Comparison of ENCODE assay signal across 17 mouse cellular contexts in genomic region chr6:55398869-55399628, GRCm38 (mm10). TPM values are rescaled to one million over a fixed set of nuclear protein-coding genes. Genes with fewer than 3 reads are reported as not detected.
DNase-seq lines count a peak whose midpoint lies in the region; ATAC-seq and TF ChIP-seq lines count a peak whose summit lies in the region.
"Had no signal": no experiment of that assay in that cellular context is flagged by ENCODE, and none has a peak within 500 bp of the region (broad histone marks: within the 10 kb centered on the region; RNA-seq: fewer than 3 reads in every experiment).

No protein-coding gene starts in this region.

- H3K36me3 ChIP-seq in forebrain, embryonic 15.5 days, result no peaks in the 10 kb centered on the region
- H3K36me3 ChIP-seq: midbrain, embryonic 15.5 days had no signal

- intact Hi-C loops in left cerebral cortex, adult 2 months (cut with DNase I), result loop anchor here (10.0 kb wide), 2 partner anchors 406 to 646 kb away; no protein-coding TSS in a partner anchor
- intact Hi-C loops in left cerebral cortex, postnatal 4 days (cut with DNase I), result no loop called here

- no peak for DNase-seq in frontal cortex, adult 2 months (ENCODE audit: extremely low spot score in 1 of 2, low spot score in 1 of 2)
- no peak for DNase-seq in left cerebral cortex, adult 2 months (ENCODE audit: extremely low spot score in 1 of 2, low spot score in 2 of 2)
- no peak for DNase-seq in left cerebral cortex, postnatal 4 days
- DNase-seq in brain, embryonic 14.5 days (ENCODE audit: low read depth), result peak; percentile 88
- DNase-seq in thymus, adult 18-20 months, result no peak
- DNase-seq in yolk sac, embryonic 10.5 days (ENCODE audit: low spot score), result no peak
- DNase-seq: embryo, embryonic 11 days; lung, adult 2 months had no signal

- no peaks in the 10 kb centered on the region for H3K9me3 ChIP-seq in forebrain, embryonic 15.5 days
- H3K9me3 ChIP-seq: midbrain, embryonic 15.5 days had no signal

- no peak for TF ChIP-seq CTCF in left cerebral cortex, adult 2 months (IDR thresholded peaks at IDR 0.05)
- no peak for TF ChIP-seq CTCF in brain, embryonic 14.5 days (IDR thresholded peaks at IDR 0.05; ENCODE audit: borderline replicate concordance, extremely low read depth, insufficient read depth, insufficient read length)

- no peak for TF ChIP-seq POLR2A in brain, embryonic 14.5 days (IDR thresholded peaks at IDR 0.05; ENCODE audit: borderline replicate concordance, extremely low read depth, insufficient read depth, insufficient read length, poor library complexity, severe bottlenecking)

- H3K4me2 ChIP-seq in forebrain, embryonic 15.5 days (replicated peaks), result no peak overlapping the region
- H3K4me2 ChIP-seq: midbrain, embryonic 15.5 days had no signal

- 53% methylated on average over 9 of the region's 9 CpGs for WGBS in forebrain, embryonic 15.5 days

- peak overlapping the region; percentile 74 for H3K27ac ChIP-seq in left cerebral cortex, adult 2 months
- peak overlapping the region; percentile 65 for H3K27ac ChIP-seq in forebrain, embryonic 15.5 days (replicated peaks)
- H3K27ac ChIP-seq: midbrain, embryonic 15.5 days had no signal

- peaks cover 69% of the 10 kb centered on the region for H3K4me1 ChIP-seq in forebrain, embryonic 15.5 days

- no peaks in the 10 kb centered on the region for H3K27me3 ChIP-seq in forebrain, embryonic 15.5 days
- H3K27me3 ChIP-seq: midbrain, embryonic 15.5 days had no signal

- ATAC-seq in frontal cortex, adult (ENCODE audit: low TSS enrichment), result peak; percentile 11; the same call in 1 of the 2 replicates
- ATAC-seq in forebrain, embryonic 15.5 days (replicated peaks), result peak; percentile 42
- ATAC-seq: intestine, postnatal 0 days; midbrain, embryonic 15.5 days had no signal

- no peak overlapping the region for H3K4me3 ChIP-seq in left cerebral cortex, adult 2 months
- H3K4me3 ChIP-seq in forebrain, embryonic 15.5 days, result no peak overlapping the region
- H3K4me3 ChIP-seq: midbrain, embryonic 15.5 days had no signal

- H3K9ac ChIP-seq in forebrain, embryonic 15.5 days (replicated peaks), result no peak overlapping the region
- H3K9ac ChIP-seq: midbrain, embryonic 15.5 days had no signal

RNA-seq across cellular contexts. Expression of gene Ghrhr, which starts 23.0 kb away (rescaled TPM):
- 0.04 and 0.08 TPM in 2 replicates for polyA plus RNA-seq in frontal cortex, adult 2 months (2012; rRNA removed)
- total RNA-seq in left cerebral cortex, adult 2 months (2021), result not detected
- not detected for total RNA-seq in left cerebral cortex, postnatal 4 days (2021)
- not detected in 2 replicates for polyA plus RNA-seq in brain, embryonic 14.5 days (2012; rRNA removed)
- not detected in 2 replicates for polyA plus RNA-seq in forebrain, embryonic 15.5 days (2015; fragmentation: Nextera tagmentation; extraction: Ambion mirVana)
- total RNA-seq: adrenal gland, postnatal 4 days; gastrocnemius, adult 18-20 months; layer of hippocampus, postnatal 25 days had no signal
- polyA plus RNA-seq: heart, embryonic 14.5 days; intestine, postnatal 0 days; lung, adult 2 months; midbrain, embryonic 15.5 days; urinary bladder, adult 2 months had no signal

RNA-seq across cellular contexts. Expression of gene Adcyap1r1, which starts 52.7 kb away (rescaled TPM):
- polyA plus RNA-seq in frontal cortex, adult 2 months (2012; rRNA removed), result 119 and 133 TPM in 2 replicates
- 100 to 1,000 TPM; 118 to 121 TPM for total RNA-seq in left cerebral cortex, adult 2 months (2021)
- 100 to 1,000 TPM; 112 to 131 TPM for total RNA-seq in left cerebral cortex, postnatal 4 days (2021)
- 44.6 and 69.0 TPM in 2 replicates for polyA plus RNA-seq in brain, embryonic 14.5 days (2012; rRNA removed)
- polyA plus RNA-seq in forebrain, embryonic 15.5 days (2015; fragmentation: Nextera tagmentation; extraction: Ambion mirVana), result 31.5 and 32.1 TPM in 2 replicates
